Mouse (Mus musculus) spleen, adult 2 months (tissue): ENCODE data around the gene Jarid2.

Source experiments
- CTCF ChIP-seq: fragments of 200-500 bp; IDR thresholded peaks from 2 replicates; pipeline ENCODE4 v1.5.1; 2011; ENCODE audit warnings: mild to moderate bottlenecking, inconsistent platforms; ENCODE audit not compliant: insufficient read depth, insufficient read length, insufficient replicate concordance; ENCODE audit errors: extremely low read depth
- POLR2A ChIP-seq: fragments of 200-500 bp; IDR thresholded peaks from 2 replicates; pipeline ENCODE4 v1.6.1; 2011; ENCODE audit warnings: low read depth, low read length, inconsistent platforms

DNA sequence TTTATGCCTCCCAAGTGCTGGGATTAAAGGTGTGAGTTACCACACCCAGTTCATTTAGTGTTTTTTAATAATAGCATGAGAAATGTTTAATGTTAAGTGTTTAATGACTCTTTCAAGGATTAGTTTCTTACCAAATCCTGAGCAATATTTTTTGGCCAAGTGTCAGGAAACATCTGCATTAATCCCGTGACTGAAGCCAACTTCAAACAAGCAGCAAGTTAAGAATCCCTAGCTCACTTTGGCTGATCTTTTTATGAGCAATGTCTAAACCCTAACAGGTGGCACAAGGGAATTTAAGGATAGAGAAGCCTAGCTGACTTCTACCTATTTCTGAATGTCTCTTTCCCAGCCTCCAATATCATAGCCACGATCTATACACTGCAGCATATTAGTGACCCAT lies 60.7 kb downstream of the Jarid2 start:
- TF ChIP-seq CTCF (no peak), POLR2A (no peak)
